Mouse (Mus musculus) heart, adult 8-10 months (tissue): ENCODE measurements around the gene Tma7. TPM values are rescaled to one million over a fixed set of nuclear protein-coding genes. Genes with fewer than 3 reads are reported as not detected.

Experiments used
- DNase-seq: peaks from one replicate; pipeline ENCODE4 v3.0.0; 2022; ENCODE audit warnings: low spot score
- total RNA-seq, 4 experiments: library from RNA; stranded (reverse); gene quantifications; 2 replicates each; pipeline ENCODE4 v1.2.4; 2022

The Tma7 gene
- total RNA-seq, result 100 to 1,000 TPM; 220 to 257 (median 236) TPM

DNA sequence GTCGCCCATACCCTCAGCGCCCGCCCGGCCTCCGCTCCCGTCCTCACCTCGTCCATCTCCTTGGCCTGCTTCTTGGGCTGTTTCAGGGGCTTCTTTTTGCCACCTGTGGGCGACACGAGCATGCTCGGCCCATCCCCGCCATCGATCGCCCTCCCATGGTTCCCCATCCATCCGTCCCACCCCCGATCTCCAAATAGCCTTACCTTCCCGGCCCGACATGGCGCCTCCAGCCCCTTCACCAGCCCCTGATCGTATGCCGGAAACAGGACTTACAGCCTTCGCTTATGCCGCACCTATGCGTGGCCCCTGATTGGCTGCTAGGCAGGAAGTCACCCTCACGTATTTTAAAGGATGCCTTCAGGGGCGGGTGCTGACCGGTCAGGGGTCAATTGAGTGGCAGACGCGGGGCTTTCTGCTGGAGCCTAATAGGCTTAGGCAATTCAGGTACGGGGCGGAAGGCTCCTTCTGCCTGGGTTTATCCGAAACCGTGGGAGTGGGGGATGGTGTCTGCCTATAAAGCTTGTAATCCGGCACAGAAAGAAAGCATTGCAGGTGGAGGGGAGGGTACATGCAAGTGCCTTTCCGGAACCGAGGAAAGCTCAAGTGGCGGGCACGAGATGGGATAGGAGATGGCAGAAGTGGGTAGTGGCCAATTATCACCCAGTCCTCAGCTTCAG, at the start of gene Tma7, which contains the start of gene Ccdc51:
TSS of gene Tma7 (minus strand) at position 464 of the 677 bp plus-strand sequence.
TSS of gene Ccdc51 (plus strand) at position 370 of the 677 bp plus-strand sequence.
- DNase-seq, result peak; percentile 85

DNA sequence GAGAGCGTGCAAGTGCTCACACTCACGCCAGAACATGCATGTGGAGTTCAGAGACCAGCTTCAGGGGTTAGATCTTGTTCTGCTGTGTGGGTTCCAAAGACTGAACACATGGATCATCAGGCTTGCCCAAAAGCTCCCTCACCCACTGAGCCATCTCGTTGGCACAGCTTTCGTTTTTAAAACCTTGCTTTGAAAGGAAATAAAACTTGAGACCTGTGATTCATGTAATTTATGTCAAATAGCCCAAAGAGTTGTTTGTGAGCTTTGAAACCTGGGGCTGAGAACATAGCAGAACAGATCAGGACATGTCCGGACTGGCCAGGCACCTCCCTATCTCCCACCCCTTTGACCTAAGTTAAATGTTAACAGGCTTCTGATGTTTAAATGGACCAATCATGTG, 47.7 kb upstream of the Tma7 start:
- DNase-seq, result no peak

- no peak for DNase-seq
Measured at GRCm38 (mm10) chr9:109128211-109128610, 45.8 kb upstream of the Tma7 start.

DNA sequence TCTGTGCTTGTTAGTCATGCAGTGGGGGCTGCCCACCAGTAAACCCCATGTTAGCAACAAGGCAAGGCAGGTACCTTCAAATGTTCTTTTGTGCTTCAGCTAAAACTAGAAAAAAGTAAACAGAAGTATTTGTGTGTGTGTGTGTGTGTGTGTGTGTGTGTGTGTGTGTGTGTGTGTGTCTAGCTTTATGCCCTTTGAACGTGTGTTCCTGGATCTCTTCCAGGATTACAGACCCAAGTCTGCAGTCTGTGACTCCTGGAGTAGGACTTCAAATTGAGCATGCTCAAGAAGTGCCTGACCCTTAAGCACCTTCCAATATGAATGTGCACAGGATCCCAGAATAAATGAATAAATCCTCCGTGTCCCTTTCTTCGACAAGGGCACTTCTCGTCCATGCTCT, 44.7 kb upstream of the Tma7 start:
- DNase-seq, result no peak

- DNase-seq, result no peak
Measured at GRCm38 (mm10) chr9:109125481-109125880, 43.1 kb upstream of the Tma7 start.

DNA sequence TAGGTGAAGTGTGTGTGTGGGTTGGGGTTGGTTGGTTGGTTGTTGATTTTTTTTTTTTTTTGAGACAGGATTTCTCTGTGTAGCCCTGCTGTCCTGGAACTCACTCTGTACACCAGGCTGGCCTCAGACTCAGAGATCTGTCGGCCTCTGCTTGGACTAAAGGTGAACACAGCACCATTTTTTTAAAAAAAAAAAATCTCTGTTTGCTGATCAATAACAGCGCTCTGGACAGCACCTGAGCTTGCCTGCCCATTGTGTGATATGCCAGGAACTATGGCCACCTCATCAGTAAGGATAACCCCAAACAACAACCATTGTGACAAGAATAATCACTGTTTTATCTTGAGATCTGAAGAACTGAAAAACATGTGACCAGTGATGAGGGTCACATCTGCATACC, 42.7 kb upstream of the Tma7 start:
- DNase-seq, result no peak

GRCm38 (mm10) chr9:109124164-109124563, 41.8 kb upstream of the Tma7 start:
- no peak for DNase-seq

DNA sequence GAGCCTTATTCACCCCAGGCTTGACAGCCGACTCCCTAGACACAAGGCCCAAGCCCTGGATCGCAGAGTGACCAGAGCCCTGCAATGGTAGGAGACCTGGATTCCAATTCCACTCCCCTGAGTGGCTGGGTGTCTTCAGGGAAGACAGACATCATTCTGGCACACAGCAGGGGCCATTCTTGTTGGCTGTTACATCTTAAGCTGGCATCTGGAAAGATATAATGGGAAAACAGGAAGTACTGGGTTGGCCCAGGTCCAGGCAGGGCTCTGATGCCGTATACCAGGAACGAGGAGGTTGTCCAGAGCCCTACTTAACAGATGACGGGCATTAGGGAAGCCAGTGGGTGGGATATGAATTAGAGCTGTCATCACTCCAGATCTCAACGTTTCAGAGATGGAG, 40.9 kb upstream of the Tma7 start:
- no peak for DNase-seq

GRCm38 (mm10) chr9:109122553-109123085, 40.2 kb upstream of the Tma7 start:
- peak; percentile 35 for DNase-seq

DNA sequence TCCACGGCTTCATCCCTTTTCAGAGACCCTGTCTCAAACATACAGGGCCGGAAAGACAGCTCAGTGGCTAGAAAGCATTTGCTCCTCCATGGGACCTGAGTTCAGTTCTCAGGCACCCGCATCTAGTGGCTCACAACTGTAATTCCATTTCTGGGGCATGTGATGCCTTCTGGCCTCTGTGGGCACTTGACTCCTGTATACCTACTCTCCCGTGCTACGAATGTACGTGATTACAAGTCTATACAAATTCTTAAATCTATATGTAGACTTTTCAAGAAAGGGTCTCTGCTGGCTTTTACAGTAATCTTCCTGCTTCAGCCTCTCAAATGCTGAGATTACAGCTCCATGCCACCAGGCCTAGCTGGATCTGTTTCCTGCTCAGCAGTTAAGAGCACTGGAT, 38.6 kb upstream of the Tma7 start:
- no peak for DNase-seq

- DNase-seq, result no peak
Measured at GRCm38 (mm10) chr9:109119571-109119970, 37.2 kb upstream of the Tma7 start.

GRCm38 (mm10) chr9:109118106-109118505, 35.7 kb upstream of the Tma7 start:
- peak; percentile 63 for DNase-seq

DNA sequence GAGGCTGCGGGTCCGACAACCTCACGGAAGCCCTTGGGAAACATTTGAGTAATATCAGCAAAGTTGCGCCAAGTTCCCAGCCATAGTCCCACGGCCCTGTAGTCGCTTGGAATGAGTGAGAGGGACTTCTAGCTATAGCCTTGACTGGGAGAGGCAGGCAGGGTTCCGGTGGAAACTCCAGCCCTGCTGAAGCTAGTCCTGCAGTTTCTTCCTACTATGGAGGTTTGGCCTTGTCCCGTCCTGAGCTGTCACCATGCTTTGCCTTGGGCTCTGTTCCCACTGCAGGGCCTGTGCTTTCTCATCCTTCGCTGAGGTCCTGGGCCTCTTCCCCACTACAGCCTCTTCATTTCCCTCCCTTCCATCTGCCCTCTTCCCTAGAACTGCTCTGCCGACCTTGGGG, 33.8 kb upstream of the Tma7 start:
- no peak for DNase-seq

DNA sequence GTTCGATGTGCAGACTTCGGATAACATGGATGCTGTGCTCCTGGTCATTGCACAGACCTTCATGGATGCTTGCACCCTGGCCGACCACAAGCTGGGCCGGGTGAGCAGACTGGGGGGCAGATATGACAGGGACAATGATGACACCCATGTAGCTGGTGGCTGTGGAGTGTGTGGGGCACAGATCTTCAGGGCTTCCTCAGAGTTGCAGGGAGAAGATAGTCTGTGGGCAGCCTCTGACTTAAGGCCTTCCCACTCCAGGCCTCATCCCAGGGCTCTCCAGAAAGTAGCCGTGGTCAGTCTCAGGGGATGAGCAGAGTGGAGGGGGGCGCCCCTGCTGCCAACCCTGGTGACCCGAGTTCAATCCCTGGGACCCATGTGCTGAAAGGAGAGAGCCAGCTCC, 32.5 kb upstream of the Tma7 start:
- no peak for DNase-seq

- DNase-seq, result no peak
Measured at GRCm38 (mm10) chr9:109114276-109114675, 31.9 kb upstream of the Tma7 start.

DNA sequence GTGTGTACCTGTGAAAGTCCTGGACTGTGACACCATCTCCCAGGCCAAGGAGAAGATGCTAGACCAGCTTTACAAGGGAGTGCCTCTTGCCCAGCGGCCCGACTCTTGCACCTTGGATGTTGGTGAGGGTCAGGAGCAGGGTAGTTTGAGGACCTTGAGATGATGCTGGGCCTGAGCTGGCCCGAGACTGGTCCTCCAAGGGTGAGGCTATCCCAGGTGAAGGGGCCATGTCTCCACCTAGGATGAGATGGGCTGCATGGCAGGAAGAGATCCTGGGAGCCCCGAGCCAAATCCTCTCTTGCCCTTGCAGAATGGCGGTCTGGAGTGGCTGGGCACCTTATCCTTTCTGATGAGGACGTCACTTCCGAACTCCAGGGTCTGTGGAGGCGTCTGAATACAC, 30.9 kb upstream of the Tma7 start:
- DNase-seq, result no peak

GRCm38 (mm10) chr9:109111591-109111990, 29.2 kb upstream of the Tma7 start:
- no peak for DNase-seq

DNA sequence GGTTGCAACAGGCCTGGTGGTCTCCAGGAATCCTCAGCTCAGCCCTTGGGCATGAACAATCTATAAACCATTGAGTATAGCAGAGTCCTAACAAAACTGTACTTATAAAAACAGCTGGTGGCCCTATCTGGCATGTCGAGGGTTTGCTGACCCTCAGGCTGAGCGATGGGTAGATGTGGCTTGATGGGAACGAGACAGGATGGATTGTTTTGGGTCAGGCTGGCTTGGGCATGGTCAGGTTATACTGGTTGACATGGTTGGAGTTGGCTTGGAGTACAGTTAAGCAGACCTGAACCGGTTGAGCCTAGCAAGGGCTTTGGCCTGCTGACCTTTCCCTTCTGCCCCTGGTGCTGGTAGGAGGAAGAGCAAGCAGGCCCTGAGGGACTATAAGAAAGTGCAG, 28.7 kb upstream of the Tma7 start:
- no peak for DNase-seq

- no peak for DNase-seq
Measured at GRCm38 (mm10) chr9:109110240-109110639, 27.9 kb upstream of the Tma7 start.

DNA sequence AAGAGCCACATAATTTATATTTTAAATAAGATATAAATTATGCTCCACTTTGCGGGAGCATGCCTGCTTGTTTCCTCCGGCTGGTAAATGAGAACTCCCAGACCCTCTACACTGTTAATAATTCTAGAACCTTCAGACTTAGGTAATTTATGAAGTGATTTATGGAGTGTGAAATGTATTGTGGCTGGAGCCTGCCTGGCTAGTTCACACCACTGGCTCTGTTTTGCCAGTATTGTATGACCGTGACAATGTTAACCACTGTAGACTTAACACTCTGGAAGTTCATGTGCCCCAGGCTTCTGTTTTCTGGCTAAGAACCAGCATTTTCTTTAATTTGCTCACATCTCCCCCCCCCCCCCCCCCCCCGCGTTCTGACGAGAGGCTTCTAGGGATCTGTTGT, 25.0 kb upstream of the Tma7 start:
- DNase-seq, result no peak

DNA sequence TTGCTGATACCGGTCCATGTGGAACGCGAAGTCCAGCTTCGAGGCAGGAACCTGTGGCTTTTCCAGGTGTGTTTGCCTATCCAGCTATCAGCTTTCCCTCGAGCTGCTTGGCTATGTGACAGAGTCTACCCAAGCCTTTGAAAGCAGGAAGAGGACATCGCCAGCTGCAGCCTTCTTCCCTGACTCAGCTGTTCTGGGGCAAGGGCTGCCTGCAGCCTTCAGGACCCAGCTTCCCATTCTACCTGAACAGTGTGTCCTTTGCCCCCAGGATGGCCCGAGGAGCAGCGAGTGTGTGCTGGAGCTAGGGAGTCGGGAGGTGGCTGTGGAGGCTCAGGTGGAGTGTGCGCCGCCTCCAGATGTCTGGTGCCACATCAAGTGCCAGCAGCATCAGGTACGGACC, 23.3 kb upstream of the Tma7 start:
- DNase-seq, result no peak

DNA sequence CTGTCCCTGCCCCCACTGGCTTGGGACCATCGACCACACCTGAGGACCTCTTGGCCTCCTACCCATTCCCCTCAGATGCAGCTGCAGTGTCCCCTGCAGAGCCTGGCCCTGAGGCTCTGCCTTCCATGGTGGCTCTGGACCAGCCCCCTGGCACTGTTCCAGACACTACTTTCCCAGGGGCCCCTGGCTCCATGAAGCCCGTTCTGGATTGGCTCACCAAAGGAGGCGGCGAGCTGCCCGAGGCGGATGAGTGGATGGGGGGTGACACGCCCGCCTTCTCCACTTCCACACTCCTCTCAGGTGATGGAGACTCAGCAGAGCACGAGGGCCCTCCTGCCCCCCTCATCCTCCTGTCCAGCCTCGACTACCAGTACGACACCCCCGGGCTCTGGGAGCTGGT, 22.6 kb upstream of the Tma7 start:
- DNase-seq, result no peak

- DNase-seq, result no peak
Measured at GRCm38 (mm10) chr9:109104083-109104482, 21.7 kb upstream of the Tma7 start.

- no peak for DNase-seq
Measured at GRCm38 (mm10) chr9:109103250-109103649, 20.9 kb upstream of the Tma7 start.
